Mouse (Mus musculus) liver, adult 2 months (tissue): ENCODE results near the gene Prr5l. TPM values are rescaled to one million over a fixed set of nuclear protein-coding genes. Genes with fewer than 3 reads are reported as not detected.

ENCODE experiments used
- DNase-seq: peaks from one replicate; pipeline ENCODE4 v3.0.0-alpha.2; 2011; ENCODE audit warnings: low read depth, low spot score; ENCODE audit errors: extremely low read depth
- H3K27ac ChIP-seq: fragments of 200-500 bp; replicated peaks from 2 replicates; pipeline ENCODE4 v1.5.1; 2012; ENCODE audit warnings: low read depth, mild to moderate bottlenecking, control low read depth, inconsistent platforms, low read length; ENCODE audit not compliant: insufficient read depth
- H3K27me3 ChIP-seq: fragments of 200-500 bp; 2 replicates; pipeline ENCODE4 v1.6.1; 2012; ENCODE audit warnings: mild to moderate bottlenecking, moderate library complexity, low read length, inconsistent platforms; ENCODE audit not compliant: control insufficient read depth, insufficient read depth
- H3K36me3 ChIP-seq: fragments of 200-500 bp; 2 replicates; pipeline ENCODE4 v1.6.1; 2012; ENCODE audit warnings: low read length, inconsistent platforms; ENCODE audit not compliant: control insufficient read depth, insufficient read depth
- H3K4me1 ChIP-seq: fragments of 200-500 bp; 2 replicates; pipeline ENCODE4 v1.6.1; 2011; ENCODE audit warnings: low read length; ENCODE audit not compliant: control insufficient read depth, insufficient read depth
- H3K4me3 ChIP-seq: fragments of 200-500 bp; 2 replicates; pipeline ENCODE4 v1.5.1; 2011; ENCODE audit warnings: low read depth, mild to moderate bottlenecking, control low read depth, low read length, moderate library complexity; ENCODE audit not compliant: insufficient read depth
- H3K79me2 ChIP-seq: fragments of 200-500 bp; 2 replicates; pipeline ENCODE4 v1.6.1; 2012; ENCODE audit warnings: inconsistent platforms, mild to moderate bottlenecking, low read length, moderate library complexity; ENCODE audit not compliant: control insufficient read depth, insufficient read depth
- H3K9ac ChIP-seq: fragments of 200-500 bp; 2 replicates; pipeline ENCODE4 v1.6.1; 2012; ENCODE audit warnings: low read depth, mild to moderate bottlenecking, control low read depth, inconsistent platforms, low read length
- CTCF ChIP-seq: fragments of 200-500 bp; IDR thresholded peaks from 2 replicates; pipeline ENCODE4 v1.5.1; 2011; ENCODE audit warnings: low read depth, low read length, control low read depth
- POLR2A ChIP-seq: fragments of 200-500 bp; IDR thresholded peaks from 2 replicates; pipeline ENCODE4 v1.6.1; 2011; ENCODE audit warnings: low read length, control low read depth; ENCODE audit not compliant: insufficient read depth; ENCODE audit errors: extremely low read depth
- WGBS: fragments of 180-500 bp; shearing (Covaris S2); methylation state at CpG from one replicate; pipeline ENCODE4 v1.1.7; 2018; 5-methylcytosine and 5-hydroxymethylcytosine counted together
- polyA plus RNA-seq: library from polyadenylated mRNA; depleted of rRNA; stranded (reverse); fragments of >200 nt; gene quantifications from 2 replicates; pipeline ENCODE4 v1.2.3, GENCODE M21; 2012
- total RNA-seq: library from RNA; depleted of rRNA; stranded (reverse); fragments of >200 nt; gene quantifications from 2 replicates; pipeline ENCODE4 v1.2.3, GENCODE M21; 2014

Gene Prr5l
- total and polyA plus RNA-seq, 2 experiments = 0.72 to 1.4 TPM

DNA sequence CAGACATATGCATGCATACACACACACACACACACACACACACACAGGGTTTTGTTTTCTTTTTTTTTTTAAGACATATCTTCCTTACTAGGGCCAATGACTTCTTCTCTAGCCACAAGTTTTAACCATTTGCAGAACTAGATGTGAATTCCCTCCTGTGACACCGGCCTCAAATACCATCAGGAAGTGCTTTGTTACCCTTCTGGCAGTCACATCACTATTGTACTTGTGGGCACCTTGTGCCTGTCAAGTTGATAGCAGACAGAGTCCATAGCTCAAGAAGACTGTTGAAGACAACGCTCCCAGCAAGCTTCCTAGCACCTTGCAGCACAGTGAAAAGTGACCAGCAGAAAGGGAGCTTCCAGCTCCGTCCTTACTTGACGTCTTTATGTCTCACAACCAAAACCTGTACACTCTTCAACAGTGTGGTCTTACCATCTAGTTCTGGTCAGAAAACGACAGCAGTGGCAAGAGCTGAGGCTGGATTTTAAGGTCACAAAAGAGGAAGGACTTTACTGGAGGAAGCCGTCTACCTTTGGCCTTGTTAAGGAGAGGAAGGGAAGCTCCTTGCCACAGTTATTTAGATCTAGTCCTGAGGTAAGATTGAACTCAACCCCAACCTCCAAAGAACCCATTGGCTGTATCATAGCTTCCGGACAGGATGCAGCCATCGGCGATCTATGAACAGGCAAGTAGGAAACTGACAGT lies 47.9 kb downstream of the Prr5l start:
- WGBS = 80% methylated on average over 9 of the region's 9 CpGs
- H3K4me3 ChIP-seq = no peak overlapping the region
- H3K27ac ChIP-seq = no peak overlapping the region
- no peaks in the 10 kb centered on the region for H3K79me2 ChIP-seq
- DNase-seq = no peak
- H3K9ac ChIP-seq = no peak overlapping the region
- TF ChIP-seq POLR2A (no peak), CTCF (no peak)
- no peaks in the 10 kb centered on the region for H3K4me1 ChIP-seq
- H3K27me3 ChIP-seq = no peaks in the 10 kb centered on the region
- no peaks in the 10 kb centered on the region for H3K36me3 ChIP-seq

DNA sequence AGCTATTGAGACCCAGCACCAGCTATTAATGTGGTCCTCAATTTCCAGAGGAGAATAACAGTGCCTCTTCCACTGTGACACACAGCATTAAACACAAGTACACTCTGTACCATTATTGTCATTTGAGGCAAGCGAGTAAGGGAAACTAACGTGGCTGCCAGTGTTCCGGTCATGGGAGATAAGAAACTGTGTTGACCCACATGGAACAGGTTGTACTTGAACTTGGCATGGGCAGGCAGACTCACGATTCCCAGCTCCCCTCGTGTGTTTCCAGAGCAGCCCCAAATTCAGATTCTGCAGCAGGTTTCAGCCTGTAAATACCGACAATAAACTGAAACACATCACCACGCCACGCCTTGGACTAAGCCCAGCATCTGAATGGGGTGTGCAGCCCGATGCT lies 50.5 kb downstream of the Prr5l start:
- DNase-seq = peak; percentile 31
- H3K27ac ChIP-seq = no peak overlapping the region
- peaks cover 7% of the 10 kb centered on the region for H3K4me1 ChIP-seq
- TF ChIP-seq CTCF (no peak), POLR2A (no peak)
- H3K4me3 ChIP-seq = no peak overlapping the region
- H3K27me3 ChIP-seq = no peaks in the 10 kb centered on the region
- H3K36me3 ChIP-seq = no peaks in the 10 kb centered on the region
- H3K9ac ChIP-seq = no peak overlapping the region
- H3K79me2 ChIP-seq = no peaks in the 10 kb centered on the region
- WGBS = 54% methylated on average over 9 of the region's 9 CpGs

GRCm38 (mm10) chr2:101831851-101832250 lies 51.0 kb downstream of the Prr5l start:
- Histone ChIP-seq H3K79me2 (no peaks in the 10 kb centered on the region), H3K9ac (no peak overlapping the region), H3K36me3 (no peaks in the 10 kb centered on the region), H3K27me3 (no peaks in the 10 kb centered on the region), H3K4me1 (peaks cover 12% of the 10 kb centered on the region), H3K4me3 (no peak overlapping the region), H3K27ac (no peak overlapping the region)
- peak; percentile 53 for DNase-seq
- WGBS = 53% methylated on average over 5 of the region's 5 CpGs
- TF ChIP-seq CTCF (no peak), POLR2A (no peak)

DNA sequence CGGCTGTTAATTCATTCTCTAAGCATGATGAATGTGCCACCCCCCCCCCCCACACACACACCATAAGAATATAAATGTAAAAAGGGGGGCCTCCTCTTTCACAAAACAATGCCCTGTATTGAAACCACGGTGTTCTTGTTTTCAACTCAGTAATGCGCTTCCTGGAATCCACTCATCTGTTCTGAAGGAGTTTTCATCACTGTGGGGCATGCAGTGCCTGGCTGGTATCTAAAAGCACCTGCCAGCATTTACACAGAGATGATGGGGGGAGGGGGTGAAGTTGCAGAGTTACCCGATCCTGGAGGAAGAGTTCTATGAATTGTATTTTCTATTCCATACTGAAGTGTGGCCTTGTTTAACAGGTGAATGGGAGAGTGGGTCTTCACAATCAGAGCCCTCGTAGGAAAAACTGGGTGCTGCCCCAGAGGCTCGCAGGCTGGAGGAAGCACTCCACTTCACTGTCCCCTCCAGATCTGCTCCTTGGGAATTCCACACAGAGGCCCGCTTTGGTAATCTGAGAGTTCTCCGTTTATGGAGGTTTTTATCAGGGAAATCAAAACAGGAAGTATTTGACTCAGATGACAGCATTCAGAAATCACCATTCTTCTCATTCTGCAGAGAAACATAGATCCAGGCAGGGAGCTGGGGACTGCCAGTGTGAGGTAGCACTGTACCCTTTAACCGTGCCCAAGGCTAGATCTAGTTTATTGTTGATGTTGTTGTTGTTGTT lies 52.5 kb downstream of the Prr5l start:
- H3K36me3 ChIP-seq = no peaks in the 10 kb centered on the region
- H3K79me2 ChIP-seq = no peaks in the 10 kb centered on the region
- no peak for DNase-seq
- 83% methylated on average over 9 of the region's 9 CpGs for WGBS
- no peak overlapping the region for H3K4me3 ChIP-seq
- no peaks in the 10 kb centered on the region for H3K27me3 ChIP-seq
- H3K9ac ChIP-seq = no peak overlapping the region
- peaks cover 12% of the 10 kb centered on the region for H3K4me1 ChIP-seq
- H3K27ac ChIP-seq = no peak overlapping the region
- TF ChIP-seq POLR2A (no peak), CTCF (no peak)

GRCm38 (mm10) chr2:101829013-101829412 lies 53.8 kb downstream of the Prr5l start:
- DNase-seq = no peak
- no peak overlapping the region for H3K9ac ChIP-seq
- 91% methylated on average over 4 of the region's 4 CpGs for WGBS
- no peaks in the 10 kb centered on the region for H3K36me3 ChIP-seq
- no peak overlapping the region for H3K4me3 ChIP-seq
- no peaks in the 10 kb centered on the region for H3K79me2 ChIP-seq
- TF ChIP-seq POLR2A (no peak), CTCF (no peak)
- no peaks in the 10 kb centered on the region for H3K27me3 ChIP-seq
- no peak overlapping the region for H3K27ac ChIP-seq
- peaks cover 12% of the 10 kb centered on the region for H3K4me1 ChIP-seq

- DNase-seq = peak; percentile 95
- 5% methylated on average over 5 of the region's 5 CpGs for WGBS
- Histone ChIP-seq H3K27ac (0 out of 2 replicates have a peak overlapping the region, but pooled peaks have one; percentile 20), H3K36me3 (no peaks in the 10 kb centered on the region), H3K79me2 (no peaks in the 10 kb centered on the region), H3K4me1 (peaks cover 12% of the 10 kb centered on the region), H3K9ac (no peak overlapping the region), H3K4me3 (no peak overlapping the region), H3K27me3 (no peaks in the 10 kb centered on the region)
- TF ChIP-seq CTCF = no peak
- TF ChIP-seq POLR2A = no peak
These were observed 54.7 kb downstream of the Prr5l start for GRCm38 (mm10) chr2:101828057-101828643.
